Mouse (Mus musculus) adrenal gland, adult (tissue): ENCODE measurements around the gene Chmp5.

ENCODE experiments used
- DNase-seq, 2 experiments: peaks; one replicate each; pipeline ENCODE4 v3.0.0; 2022 to 2023; ENCODE audit warnings: low spot score in 1 of 2; ENCODE audit not compliant: inconsistent age in 2 of 2

Gene Chmp5

DNA sequence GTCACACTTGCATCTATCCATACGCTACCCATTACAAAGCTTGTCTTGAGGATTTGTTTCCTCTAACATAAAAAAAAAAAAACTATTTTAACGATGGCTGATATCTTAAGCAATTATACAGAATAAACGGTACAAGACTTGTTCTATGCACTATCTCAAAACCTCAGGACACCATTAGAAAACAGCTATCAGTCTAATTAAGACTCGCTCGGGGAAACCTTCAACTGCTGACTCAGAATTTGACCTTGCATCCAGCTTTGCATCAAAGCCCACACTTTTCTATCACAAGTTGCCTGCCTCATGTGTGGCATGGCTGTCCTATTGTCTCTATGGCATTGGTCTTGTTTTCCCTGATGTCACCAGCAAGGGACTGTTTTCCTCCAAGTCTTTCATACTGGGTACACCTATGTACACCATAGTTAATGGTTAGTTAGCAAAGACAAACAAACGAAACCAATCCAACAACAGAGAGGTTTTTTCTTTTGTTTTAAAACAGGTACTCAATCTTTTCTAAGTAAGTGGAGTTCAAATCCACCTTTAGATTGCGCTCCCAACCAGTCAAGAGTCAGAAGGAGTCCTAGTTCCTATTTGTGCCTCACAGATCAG, 1.6 kb upstream of the Chmp5 start:
- peak; percentile 22 to 72 for DNase-seq

DNA sequence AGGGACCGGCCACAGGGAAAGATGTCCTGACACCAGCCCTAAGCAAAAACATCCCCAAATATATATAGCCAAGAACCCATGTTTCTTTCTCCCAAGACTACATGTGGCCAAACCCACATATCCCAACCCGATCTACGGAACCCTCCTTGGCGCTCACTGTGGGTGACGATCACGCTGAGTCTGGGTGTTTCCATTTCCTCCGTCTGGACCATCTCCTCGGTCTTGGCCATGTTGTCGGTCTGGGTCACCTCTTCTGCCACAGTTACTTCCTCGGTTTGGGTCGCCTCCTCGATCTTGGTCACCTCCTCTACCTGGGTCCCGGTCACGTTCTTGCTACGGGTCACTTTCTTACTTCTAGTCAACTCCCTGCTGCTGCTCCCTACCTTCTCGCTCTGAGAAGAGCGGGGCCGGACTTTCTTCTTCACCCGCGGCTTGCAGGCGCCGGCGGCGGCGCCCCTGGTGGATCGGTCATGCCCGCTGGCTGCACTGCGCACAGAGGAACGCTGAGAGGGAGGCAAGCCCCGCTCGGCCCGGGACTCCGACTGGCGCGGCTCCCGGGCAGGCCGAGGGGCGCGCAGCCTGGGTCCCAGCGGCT, 545 bp upstream of the Chmp5 start:
- no peak for DNase-seq

DNA sequence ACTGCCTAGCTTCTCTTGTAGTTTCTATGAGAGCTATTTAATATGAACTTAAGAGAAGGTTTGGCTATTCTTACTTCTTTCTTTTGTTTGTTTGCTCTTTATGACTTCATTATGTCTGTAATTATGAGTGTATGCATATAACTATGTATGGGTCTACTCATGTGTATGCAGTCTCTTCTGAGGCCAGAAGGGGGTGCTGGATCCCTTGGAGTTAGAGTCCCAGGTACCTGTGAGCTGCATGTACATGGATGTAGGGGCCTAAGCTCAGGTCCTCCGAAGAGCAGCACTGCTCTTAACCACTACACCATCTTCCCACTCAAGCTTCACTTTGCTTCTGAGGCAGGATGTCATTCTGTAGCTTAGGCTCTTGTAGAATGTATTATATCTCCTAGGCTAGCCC, 5.3 kb downstream of the Chmp5 start:
- peak; percentile 44 to 69 for DNase-seq

DNA sequence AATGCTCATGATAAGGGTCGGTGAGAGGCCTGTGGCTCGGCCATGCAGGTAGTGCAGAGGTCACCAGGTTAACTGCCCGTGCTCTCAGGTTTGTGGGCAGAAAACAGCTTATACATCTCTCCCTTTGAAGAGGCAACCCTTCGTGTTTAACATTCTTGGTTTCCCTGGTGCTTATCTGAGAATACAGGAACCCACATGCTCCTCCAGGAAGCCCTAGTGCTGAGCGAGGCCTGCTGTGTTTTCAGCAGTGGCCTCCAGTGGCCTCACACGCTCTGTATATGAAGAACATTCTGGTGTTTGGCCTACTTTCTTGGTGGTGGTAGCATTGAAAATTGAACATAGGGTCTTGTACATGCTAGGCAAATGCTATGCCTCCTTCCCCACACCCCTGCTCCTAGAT, 7.7 kb downstream of the Chmp5 start:
- no peak for DNase-seq

DNA sequence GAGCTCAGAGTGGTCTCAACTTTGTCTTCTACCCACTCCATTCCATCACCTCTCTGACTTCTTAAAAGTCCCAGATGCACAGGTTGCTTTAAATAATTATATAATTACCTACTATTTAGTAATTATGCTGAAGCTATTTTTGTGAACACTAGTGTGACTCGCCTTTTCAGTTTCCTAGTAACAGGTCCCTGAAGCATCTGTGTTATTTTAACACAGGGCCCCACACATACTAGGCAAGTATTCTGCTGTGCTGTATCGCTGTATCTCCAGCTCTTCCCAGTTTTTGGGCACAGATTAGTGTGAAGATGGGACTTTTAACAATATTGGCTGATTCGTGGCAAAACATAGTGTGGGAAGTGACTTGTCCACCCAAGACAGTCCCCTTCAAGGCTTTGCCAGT, 15.3 kb downstream of the Chmp5 start:
- no peak for DNase-seq

DNA sequence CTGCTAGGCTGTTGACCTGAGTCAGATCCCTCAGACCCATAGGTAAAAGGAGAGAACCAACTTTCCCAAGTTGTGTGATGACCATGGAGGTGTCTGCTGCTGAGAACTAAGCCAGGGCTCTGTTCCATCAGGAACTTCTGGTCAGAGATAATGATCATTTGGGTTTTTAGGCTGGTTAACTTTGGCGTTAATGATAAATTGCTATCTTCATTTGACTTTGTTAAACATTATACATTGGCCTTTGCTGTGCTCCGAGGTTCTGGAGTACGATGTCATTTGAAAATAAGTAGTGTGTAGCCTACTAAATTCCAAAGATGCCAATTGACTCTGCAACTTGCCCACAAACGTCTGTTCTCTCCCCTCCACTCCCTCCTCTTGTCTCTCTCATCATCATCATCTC, 21.0 kb downstream of the Chmp5 start:
- DNase-seq: no peak

DNA sequence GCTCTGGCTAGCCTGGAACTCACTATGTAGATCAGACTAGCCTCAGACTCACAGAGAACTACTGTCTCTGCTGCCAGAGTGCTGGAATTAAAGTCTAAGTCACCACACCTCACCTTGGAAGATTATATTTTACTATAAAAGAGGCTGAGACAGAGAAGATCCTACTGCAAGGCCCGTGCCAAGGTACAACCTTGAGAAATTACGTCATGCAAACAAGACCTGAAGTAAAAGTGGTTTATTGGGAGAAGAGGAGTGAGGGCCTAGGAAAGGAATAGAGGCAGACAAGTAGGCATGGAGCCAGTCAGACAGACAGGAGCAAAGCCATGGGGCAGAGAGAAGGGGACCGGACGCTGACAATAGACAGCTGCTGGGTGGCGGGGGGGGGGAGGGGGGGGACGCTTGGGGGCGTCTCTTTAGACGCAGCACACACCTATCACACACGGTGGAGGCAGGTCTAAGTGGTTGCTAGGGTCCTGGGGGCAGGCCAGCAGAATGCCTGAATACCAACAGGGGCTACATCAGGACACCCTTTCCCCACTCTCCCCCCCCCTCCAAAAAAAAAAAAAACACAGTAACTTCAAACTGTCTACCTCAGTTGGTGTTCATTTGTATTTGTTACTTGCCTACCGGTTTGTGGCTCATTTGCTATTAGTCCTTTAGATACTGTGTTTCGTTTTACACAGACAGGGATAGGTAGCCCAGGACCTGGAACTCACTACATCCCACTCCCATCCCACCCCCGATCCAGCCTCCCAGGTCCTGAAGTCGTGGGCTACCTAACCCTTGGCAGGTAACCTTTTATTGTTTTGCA, 21.8 kb downstream of the Chmp5 start:
- DNase-seq: peak in 1 of 2 experiments; percentile 64

DNA sequence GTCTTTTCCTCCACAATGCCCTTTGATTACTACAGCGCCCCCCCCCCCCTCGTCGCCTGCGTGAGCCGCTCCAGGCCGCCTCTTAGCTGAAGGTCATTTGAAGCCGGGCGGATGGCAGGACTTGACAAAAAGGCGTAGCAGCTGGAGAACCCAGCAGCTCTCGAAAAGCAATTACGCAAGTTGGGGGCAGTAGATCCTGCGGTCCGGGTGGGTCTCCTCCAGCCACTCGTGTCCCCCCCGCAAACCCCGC, 22.3 kb downstream of the Chmp5 start:
- no peak for DNase-seq

DNA sequence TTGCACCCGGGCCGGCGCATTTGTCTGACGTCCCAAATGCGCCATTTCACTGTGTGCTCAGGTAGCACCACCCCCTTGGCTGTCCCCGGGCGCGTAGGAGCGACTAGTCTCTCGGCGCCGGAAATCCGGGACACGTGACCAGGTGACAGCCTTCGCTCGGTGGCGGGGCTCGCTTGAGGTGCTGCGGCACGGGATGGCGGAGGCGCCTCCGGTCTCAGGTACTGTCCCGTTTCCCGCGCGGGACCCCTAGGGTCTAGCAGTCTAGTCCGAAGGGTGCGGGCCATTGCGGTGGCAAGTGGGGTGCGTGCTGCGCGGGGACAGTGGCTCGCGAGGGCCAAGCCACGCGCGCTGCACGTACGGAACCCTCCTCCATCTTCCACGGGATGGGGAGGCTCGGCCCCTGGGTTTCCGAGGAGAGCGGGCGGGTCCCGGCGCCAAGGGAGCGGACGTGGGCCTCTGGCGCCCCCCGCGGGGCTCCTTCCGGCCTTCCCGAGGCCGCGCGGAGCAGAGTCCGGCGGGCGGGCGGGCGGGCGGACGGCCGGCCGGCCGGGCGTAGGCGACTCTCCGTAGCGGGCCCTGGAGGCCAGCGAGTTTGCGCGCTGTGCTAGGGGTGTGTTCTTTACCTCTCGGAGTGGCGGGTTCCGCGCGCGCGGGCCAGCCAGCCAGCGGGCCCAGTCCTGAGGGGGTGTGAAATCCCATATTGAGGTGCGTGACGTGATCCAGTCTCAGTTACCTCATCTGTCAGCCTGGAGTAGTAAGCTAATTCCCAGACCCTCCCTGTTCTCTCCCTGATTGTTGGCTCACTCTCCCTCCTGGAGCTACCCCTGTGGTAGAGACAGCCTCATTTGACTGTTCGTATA, 22.9 kb downstream of the Chmp5 start, which contains the start of gene Nfx1:
Nfx1 (plus strand) TSS at position 65 of the 860 bp plus-strand sequence.
- peak; percentile 97 to 99 for DNase-seq

DNA sequence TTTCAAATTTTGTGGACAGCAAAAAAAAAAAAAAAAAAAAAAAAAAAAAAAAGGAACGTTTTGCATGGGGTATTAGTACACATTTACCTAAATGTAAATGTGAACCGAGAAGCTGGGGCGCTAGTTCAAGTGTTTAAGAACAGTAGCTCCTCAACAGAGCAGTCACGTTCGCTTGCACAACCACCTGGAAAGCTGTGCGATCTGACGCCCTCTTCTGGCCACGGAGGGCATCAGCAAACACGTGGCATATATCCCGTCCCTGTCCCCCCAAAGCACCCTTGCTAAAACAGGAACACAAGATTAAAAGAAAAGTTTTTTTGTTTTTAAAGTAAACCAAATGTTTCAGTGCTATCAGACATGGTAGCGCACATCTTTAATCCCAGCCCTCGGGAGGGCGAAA, 23.5 kb downstream of the Chmp5 start:
- DNase-seq: peak; percentile 42 to 65

DNA sequence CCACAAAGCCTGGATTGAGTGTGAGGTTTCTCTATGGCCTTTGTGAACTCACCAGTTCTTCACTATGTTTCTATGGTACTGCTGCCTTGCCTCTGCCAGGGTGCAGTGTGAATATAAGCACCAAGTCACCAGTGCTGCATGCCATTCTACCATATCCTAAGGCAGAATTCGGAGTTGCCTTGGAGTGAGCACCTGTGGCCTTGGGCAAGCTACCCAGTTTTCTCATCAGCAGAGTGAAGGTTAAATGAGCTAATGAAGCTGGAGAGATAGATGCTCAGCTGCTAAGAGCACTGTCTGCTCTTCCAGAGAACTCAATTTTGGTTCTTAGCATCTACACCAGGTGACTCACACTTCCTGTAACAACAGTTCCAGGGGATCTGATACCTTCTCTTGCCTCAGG, 25.8 kb downstream of the Chmp5 start:
- DNase-seq: peak; percentile 81 to 90

DNA sequence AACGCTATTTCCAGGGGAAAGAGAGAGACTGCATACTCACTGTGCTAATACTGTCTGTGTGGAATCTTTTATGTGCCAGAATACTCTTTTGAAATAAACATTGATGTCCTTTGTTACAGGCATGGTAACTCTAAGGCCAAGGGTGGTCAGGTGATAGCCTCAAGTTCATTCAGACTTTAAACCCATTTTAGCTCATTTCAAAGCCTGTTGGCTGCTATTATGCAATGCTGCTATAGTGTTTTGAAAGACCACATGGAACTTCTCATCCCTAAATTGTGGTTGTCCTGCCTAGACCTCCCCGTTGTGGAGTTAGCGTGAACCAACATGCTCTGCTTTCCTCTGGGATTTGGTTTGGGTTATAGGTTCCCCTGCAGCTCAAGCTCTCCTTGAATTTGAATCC, 27.5 kb downstream of the Chmp5 start:
- peak in 1 of 2 experiments; percentile 70 for DNase-seq

DNA sequence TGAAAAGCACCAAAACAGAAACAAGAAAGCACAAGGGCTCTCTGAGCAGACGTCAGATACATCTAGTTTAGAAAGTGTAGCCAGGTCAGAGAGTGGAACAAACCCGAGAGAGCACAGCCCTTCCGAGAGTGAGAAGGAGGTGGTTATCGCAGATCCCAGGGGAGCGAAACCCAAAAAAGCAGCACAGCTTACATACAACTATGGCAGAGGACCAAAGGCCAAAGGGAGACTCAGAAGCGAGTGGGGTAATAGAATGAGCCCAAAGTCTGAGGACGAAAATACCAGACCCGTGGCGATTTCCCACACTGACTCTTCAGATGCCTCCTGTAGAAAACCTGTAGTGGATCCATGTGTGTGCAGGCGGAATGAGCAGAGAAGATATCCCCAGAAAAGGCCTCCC, 28.4 kb downstream of the Chmp5 start:
- DNase-seq: peak; percentile 36 to 84

DNA sequence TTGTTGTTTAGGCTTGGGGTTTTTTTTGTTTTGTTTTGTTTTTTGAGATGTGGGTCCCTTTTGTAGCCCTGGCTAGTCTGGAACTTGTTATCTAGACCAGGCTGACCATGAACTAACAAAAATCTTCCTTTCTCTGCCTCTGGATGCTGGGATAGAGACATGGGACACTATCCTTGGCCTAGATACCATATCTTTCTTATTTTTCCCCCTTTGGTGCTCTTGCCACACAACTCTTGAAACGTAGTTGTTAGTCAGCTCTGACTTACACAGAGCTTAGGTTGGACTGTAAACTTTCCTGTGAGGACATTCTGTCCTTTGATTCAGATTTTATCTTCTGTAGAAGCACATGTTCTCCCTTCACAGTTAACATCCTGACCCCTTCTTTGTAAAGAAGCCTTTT, 31.2 kb downstream of the Chmp5 start:
- peak; percentile 40 to 77 for DNase-seq

DNA sequence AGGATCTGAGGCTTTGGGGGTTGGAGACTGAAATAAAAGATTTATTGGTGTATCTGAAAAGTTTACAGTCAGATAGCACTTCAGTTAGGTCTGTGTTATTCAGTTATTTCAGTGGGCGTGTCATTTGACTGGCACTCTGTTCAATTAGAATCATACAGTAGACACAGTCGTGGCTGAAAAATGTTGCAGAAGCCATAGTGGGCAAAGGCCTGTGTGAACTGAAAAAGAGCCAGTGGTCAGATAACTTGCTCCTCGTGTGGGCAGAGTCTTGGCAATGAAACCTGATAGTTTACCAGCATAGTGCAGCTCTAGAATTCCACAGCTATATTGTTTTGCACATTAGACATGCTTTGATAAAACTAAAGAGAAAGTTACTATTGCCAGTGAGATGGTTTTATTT, 34.3 kb downstream of the Chmp5 start:
- no peak for DNase-seq

DNA sequence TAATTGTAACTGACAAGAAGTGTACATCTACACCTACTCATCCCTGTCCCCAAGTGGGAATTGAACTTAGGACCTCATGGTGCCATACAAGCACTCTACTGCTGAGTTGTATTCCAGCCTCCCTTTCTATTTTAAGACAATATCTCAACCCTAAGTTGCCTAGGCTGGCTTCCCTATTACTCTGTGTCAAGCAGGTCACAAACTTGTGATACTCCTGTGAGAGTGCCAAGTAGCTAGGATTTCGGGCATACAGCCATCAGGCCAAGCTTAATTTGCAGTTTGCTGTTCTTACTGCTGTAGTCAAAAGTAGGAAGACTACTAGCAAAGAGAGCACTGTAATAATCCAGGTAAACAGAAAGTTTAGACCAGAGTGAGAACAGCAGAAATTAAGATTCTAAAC, 35.5 kb downstream of the Chmp5 start:
- peak in 1 of 2 experiments; percentile 58 for DNase-seq

DNA sequence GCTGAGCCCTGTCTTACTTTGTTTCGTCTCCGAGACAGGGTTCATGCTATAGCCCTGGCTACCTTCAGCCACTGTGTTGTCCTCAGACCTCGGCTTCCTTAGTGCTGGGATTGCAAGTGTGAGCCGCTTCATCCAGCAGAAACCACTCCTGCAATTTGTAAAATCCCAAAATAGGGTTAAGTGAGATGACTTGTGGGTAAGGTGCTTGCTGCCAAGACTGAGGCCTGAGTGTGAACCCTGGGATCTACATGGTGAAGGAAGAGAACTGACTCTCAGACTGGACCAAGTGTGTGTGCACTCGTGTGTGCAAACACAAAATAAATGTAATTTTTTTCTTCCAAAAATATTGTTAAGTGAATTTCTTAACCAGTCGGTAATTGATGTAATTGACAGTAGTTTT, 41.4 kb downstream of the Chmp5 start:
- DNase-seq: no peak

DNA sequence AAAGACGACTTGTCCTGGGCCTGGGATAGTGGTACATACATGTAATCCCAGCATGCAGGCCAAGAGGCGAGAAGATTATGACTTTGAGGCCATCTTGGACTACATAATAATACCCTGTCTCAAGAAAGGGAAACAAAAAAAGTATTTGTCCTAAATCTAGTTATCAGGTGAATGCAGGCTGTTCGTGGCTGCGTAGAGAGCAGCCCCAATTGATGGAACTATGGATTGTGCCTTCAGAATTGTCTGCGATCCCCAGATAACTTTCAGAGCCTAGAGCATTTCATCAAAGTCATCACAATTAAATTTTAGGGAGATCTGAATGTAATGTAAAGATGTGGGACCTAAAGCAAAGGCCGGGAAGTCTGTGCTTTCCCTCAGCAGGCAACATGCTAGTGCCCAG, 48.1 kb downstream of the Chmp5 start:
- no peak for DNase-seq

DNA sequence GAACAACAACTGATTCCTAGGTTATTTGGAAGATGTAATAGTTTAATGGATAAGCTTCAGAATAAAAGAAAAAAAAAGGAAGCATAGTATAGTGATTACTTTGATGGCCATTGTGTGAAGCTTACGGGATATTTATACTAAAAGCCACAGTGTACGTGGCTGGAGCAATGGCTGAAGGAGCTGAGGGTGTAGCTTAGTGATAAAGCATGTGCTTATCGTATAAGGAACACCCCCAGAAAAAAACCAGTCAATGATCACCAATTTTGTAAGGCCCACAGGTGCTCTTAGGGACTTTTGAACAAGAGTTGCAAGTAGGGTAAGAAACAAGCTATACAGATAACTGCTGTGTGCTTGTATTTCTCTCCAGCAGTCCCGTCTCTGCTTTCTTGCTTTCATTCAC, 49.7 kb downstream of the Chmp5 start:
- DNase-seq: no peak

DNA sequence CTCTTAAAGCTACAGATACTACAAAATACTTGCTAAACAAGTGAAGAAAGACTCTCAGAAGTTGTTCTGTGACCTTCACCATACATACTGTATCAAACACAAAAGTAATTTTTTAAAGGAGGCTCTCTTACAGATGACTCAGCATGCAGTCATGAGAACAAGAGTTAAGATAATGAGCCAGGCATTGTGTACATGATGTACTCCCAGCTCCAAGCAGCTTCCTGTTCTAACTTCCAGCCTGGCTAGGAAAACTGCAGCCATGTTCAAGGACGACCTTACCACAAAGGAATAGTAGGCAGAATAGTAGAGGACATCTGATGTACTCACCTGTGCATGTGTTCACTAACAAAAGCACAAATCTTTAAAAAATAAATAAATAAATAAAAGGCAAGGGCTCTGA, 52.1 kb downstream of the Chmp5 start:
- DNase-seq: peak in 1 of 2 experiments; percentile 64

DNA sequence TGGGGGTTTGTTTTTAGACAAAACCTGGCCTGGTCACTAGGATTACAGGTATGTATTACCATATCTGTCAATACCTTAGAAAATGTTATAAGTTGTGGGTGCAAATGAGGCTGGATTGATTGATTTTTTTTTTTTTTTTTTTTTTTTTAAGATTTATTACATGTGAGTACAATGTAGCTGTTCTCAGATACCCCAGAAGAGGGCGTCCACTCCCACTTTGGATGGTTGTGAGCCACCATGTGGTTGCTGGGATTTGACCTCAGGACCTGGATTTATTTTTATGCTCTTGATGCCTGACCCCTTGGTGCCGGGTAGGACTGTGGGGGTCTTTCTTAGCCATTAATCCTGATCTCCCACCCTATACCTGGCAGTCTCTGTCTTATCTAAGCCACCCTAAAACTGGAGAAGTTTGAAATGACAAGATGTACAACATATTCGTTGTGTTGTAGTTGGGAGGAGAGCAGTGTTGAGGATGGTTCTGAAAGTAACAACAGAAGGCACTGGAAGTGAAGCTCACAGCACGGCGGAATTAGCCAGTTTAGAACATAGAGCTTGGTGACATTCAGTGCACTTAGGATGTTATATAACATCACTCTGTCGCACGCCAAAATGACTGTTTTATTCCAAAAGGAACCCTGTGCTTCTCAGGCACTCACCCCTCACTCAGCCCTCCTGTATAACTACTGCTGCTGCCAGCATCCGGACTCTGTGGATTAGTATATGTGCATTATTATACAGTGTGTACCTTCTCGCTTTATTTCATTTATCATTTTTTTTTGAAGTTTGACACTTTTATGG, 52.8 kb downstream of the Chmp5 start:
- DNase-seq: no peak
